Mouse (Mus musculus) right cerebral cortex, postnatal 14 days (tissue): ENCODE data around the gene Elk4.

Source experiments
- DNase-seq: peaks from one replicate; pipeline ENCODE4 v3.0.0; 2022

The Elk4 gene

DNA sequence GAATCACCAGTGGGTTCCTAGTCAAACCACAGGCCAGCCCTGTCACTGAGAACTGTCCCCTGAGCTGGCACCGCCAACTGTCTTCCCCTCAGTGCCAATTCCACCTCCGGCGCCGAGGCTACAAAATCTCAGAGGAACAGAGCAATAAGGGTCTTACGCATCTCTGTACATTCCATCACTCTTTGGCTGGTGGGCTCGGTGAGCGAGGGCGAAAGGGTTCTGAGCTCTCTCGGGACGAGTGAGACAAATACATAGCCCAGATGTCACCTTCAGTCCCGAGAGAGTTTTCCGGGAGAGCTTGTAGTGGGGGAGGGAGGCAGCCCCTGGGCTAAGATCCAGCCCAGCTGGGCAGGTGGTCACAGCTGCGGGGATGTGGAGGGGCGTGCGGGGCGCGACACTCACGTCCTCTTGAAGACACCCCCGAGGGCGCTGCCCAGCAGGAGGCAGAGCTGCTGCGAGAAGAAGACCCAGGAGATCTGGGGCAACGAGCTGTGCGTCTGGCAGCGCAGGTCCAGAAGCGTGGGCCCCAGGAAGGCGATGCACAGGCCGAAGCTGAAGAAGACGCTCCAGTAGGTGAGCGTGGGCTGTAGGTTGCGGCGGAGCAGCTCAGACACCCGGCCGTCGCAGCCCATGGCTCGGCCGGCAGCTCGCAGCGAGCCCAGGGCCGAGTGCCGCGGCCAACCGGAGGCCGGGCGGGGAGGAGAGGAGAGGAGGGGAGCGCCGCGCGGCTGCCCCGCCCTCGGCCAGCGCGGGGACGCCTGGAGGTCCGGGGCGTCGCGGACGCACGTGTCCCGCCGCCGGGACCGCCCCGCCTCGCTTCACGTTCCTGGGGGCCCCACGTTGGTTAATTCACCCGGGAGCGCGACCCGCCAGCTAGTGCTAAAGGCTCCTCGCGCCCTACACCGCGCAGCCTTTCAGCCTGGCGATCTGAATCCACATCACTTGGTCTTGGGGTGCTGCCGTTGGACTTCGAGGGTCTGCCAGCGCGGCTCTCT, 60.2 kb downstream of the Elk4 start, which contains the start of gene Mfsd4a:
TSS of gene Mfsd4a (minus strand) at position 802 of the 995 bp plus-strand sequence.
- DNase-seq = peak; percentile 44

DNA sequence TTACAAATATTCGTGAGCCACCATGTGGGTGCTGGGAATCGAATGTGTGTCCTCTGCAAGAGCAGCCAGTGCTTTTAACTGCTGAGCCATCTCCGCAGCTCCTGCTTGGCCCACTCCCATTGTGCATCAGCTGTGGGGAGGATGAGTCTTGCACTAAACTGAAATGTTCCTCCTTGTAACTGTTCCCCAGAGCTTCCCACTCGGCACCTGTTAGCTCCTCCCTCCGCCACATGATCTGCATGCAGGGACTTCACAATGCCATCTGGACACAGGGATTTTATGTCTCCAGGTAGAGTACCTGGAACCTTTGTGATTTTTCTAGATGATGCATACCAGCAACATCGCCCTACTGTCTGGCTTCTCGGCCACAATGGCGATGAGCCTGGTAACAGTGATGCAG, 62.0 kb downstream of the Elk4 start:
- no peak for DNase-seq

DNA sequence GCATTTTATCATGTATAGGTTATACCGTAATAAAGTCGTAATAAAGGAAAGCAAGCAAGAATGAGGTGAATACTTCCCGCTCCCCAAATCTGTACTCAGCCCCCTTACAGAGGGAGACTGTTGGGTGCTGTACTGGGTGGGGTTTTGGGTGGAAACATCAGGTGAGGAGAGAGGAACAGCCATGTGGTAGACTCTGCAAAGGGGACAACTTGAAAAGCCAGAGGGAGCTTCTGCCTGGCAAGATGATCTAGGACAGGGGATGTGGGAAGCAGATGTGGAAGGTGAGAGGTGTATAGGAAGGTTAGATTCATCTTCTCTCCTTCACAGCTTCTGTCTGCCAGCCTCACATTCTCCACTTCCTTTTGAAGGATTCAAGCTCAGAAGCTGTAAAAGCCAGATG, 63.3 kb downstream of the Elk4 start:
- no peak for DNase-seq

DNA sequence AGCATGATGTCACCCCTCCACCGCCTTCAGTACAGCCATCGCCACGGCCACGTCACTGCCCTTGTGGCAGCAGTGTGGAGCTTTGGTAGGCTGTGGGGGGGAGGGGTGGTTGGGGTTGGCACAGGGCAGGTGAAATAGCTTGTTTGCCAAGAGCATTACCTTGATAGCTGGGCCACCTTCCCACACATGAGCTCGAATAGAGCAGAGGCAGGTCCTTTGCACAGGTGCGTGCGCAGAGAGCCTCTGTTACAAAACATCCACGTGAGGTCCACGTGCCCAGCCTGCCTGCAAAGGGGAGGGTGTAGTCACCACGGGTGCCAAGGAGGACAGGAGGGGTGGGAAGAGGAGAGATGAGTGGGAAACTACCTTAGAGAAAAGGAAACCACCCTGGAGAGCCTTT, 68.2 kb downstream of the Elk4 start:
- no peak for DNase-seq

DNA sequence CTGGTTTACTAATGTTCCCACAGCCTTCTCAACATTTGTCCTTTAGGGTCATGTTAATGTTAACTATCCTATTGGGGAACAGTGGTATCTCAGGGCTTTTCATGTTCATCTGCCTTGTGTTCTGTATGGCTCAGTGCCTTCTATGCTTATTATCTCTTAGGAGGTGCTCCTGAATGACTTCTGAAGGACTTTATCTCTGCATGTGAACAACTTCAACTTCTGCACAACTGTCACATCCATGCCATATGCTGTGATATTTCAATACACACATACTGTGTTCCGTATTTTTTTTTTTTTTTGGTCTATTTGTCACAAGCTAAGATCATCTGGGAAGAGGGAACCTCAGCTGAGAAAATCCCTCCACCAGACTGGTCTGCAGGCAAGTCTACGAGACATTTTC, 71.0 kb downstream of the Elk4 start:
- no peak for DNase-seq
